Mouse (Mus musculus) layer of hippocampus, adult 8-10 months (tissue): ENCODE data around the gene Cuta. TPM values are rescaled to one million over a fixed set of nuclear protein-coding genes. Genes with fewer than 3 reads are reported as not detected.
"Not testable (repeated sequence)": the region's sequence is repeated elsewhere in the genome, so short reads cannot be mapped to it uniquely, and the experiment has no call there.

Source experiments
- DNase-seq, 2 experiments: peaks; one replicate each; pipeline ENCODE4 v3.0.0; 2022; ENCODE audit warnings: low spot score in 2 of 2
- total RNA-seq, 4 experiments: library from RNA; stranded (reverse); gene quantifications; 2 replicates each; pipeline ENCODE4 v1.2.4; 2022

The Cuta gene
- total RNA-seq, 4 experiments from 2014 or later: 90.0 to 96.1 (median 92.0) TPM

DNA sequence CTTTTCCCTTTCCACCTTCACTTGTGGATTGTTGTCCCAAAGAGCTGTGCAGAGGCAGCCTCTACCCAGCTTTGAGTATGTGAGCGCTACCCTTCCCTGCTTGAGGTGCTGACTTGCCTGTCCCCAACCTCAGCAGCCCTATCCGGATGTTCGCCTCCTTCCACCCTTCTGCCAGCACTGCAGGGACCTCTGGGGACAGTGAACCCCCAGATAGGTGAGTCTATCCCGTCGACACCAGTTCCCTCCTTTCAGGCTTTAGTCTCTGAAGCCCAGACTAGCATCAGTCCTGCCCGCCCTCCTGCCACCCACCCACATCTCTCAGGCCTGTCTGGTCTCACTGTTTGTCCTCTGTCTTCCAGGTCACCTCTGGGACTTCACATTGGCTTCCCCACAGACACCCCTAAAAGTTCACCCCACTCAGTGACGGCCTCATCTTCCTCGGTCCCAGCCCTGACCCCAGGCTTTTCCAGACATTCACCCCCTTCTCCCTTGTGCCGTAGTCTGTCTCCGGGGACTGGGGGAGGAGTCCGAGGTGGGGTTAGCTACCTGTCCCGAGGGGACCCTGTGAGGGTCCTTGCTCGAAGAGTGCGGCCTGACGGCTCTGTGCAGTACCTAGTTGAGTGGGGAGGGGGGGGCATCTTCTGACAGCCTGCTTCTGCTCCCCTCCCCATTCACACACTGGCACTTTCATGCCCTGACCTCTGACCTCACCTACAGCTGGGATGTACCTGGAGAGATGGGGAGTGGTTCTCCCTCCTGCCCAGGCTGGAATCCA, 2.3 kb downstream of the Cuta start:
- peak in 1 of 2 experiments; percentile 11 for DNase-seq

DNA sequence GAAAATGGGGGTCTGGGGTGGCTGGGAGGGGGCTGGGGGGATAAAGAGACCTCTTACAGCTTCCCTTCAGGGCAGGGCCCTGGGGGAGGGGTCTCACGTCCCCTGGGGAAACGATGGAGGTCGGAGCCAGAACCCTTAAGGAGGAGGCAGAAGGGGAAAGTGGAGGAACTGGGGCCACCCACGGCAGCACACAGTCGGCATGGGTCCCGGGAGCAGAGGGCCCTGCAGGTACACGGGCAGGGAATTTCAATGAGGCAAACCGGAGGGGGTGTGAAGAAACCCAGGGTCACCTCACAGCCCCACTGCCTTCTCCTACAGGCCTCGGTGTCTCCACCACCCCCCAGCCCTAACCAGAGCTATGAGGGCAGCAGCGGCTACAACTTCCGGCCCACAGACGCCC, 2.9 kb downstream of the Cuta start:
- DNase-seq: peak in 1 of 2 experiments; percentile 9

DNA sequence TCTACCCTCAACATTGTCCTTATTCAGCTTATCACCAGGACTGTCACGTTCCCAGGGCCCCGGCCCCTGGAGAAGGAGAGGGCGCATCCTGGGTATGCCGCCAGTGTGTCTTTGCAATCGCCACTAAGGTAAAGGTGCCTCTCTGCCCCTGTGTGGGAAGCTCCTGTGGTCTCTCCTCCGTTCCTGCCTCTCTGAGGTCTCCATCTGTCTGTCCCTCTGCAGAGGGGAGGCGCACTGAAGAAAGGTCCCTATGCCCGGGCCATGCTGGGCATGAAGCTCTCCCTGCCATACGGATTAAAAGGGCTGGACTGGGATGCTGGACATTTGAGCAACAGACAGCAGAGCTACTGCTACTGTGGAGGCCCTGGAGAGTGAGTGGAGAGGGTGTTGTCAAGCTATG, 4.3 kb downstream of the Cuta start:
- DNase-seq: no peak

DNA sequence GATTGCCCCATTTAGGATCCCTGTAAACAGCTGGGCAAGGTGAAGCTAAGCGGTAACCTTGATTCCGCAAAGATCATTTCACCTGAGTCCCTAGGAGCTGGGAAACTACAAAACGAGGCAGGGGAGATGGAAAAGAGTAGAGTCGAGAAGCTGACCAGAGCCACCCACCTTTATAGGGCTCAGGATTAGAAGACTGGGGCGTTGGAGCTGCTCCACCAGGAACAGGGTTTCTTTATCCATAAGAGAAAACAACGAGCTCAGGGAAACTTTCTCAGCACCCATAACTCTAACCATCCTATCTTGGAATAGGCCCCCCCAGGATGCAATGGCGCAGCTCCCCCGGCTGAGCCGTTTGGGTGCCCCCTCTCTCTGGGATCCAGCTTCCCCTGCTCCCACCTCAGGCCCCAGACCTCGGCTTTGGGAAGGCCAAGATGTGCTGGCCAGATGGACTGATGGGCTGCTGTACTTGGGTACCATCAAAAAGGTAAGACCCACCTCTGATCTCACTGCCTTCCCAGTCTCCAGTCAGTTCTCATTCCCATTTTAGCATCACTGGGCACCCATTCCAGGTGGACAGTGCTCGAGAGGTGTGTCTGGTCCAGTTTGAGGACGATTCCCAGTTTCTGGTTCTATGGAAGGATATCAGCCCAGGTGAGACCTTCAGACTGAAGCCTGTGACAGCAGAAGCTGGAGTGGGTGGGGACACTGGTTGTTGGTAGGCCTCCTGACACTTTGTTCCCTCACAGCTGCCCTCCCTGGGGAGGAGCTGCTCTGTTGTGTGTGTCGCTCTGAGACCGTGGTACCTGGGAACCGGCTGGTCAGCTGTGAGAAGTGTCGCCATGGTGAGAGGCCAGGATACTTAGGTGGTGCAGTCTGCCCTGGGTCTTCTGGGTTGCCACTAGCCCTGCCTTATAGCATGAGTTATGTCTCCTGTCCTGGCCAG, 5.2 kb downstream of the Cuta start:
- DNase-seq: no peak

DNA sequence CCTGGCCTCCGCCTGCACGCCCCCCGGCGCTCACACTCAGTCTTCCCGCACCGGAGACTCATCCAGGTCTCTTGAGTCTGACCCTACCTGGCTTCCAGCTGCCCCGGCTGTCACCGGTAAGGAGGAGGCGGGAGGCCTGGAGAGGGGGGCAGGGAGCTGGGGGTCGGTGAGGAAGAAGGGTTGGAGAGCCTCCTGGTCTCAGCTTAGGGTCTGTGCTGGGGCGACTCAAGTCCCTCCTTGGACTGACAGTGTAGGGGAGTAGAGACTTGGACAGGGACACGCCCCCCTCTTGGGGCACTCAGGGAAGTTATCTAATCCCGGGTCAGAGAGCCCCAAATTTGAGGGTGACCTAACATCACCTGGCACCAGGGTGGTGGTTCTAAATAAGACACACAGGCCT, 6.0 kb downstream of the Cuta start:
- no peak for DNase-seq

DNA sequence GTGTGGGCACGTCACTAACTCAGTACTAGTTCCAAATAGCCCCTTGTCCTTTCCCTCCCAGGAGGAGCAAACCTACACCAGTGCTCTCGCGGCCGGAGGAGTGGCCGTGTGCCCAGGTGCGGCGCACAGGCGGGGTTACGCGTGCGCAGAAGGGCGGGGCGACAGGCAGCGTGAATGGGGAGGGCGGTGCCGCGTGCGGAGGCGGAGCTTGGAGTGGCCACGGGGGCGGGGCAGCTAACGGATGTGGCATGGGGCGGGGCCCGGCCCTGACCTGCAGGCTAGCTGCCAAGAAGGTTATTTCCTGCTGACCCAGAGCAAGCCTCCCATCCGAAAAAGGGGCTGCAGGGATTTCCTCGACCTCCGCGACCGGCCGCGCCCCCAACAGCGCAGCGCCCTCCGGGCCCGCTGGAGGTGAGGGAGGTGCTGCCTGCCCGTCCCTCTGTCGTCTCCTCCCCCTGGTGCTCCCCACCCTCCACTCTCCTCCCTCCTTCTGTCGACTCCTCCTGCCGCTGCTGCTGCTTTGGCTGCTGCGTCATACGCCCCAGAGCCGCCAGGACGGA, 6.5 kb downstream of the Cuta start, which contains the start of gene Phf1:
Gene Phf1 (plus strand): TSS at position 214 of the 560 bp plus-strand sequence.
- peak; percentile 90 to 95 for DNase-seq

DNA sequence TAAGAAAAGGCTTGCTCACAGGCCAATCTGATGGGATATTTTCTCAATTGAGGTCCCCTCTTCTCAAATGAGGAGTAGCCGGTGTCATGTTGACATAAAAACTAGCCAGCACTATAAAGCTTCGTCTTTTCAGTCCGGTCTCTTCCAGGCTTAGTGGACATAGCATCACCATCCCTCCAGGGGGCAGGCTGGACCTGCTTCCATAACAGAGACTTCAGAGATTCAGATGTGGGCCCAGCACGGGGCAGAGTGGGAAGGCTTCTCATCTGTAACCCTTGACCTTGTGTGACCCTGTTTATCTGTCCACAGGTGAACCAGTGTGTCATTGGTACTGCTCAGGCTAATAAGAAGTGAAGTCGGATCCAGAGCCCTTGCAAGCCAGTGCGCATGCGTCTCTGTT, 7.6 kb downstream of the Cuta start:
- not testable (repeated sequence) for DNase-seq

DNA sequence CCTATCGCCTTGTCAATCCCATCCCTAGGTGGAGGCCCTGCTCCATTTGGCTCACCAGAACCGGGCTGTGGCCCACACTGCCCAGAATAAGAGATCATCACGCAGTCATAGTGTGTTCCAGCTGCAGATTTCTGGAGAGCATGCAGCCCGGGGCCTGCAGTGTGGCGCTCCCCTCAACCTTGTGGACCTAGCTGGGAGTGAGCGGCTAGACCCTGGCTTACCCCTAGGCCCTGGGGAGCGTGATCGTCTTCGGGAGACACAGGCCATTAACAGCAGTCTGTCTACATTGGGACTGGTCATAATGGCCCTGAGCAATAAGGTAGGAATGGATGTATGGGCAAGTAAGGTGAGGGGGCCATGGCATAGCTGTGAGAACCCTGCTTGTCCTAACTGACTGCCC, 14.0 kb downstream of the Cuta start:
- not testable (repeated sequence) for DNase-seq

DNA sequence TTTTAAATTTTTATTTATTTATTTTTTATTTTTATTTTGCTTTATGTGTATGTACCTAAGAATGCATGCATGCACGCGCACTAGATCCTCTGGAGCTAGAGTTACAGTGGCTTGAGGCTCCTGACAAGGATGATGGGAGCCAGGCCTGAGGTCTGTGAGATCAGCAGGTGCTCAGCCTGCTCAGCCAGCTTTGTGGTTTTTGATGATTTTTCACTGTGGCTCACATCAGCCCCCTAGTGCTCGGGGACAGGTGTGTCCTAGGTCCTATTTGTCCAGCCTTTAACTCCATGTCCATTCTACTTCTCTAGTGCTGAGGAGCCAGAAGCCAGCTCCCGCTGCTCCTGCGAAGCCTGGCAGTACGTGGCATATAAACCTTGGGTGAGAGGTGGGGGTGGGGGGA, 17.0 kb downstream of the Cuta start:
- DNase-seq: not testable (repeated sequence)

DNA sequence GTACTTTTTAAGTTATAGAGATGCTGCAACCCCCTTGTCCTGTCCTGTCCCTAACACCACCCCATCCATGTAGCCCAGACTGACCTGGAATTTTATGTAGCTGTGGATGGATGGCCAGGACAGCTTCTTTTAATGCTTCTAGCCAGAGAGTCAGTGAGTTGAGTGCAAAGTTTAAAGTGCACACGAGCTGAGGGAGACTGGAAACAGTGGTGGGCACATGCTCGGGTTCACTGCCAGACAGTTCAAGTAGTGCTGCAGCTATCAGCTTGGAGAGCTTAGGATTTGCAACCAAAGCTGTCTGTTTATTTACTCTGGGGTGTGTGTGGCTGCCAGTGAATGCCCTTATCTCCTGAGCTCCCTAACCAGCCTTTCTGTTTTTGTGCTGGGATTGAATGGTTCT, 19.9 kb downstream of the Cuta start:
- not testable (repeated sequence) for DNase-seq

DNA sequence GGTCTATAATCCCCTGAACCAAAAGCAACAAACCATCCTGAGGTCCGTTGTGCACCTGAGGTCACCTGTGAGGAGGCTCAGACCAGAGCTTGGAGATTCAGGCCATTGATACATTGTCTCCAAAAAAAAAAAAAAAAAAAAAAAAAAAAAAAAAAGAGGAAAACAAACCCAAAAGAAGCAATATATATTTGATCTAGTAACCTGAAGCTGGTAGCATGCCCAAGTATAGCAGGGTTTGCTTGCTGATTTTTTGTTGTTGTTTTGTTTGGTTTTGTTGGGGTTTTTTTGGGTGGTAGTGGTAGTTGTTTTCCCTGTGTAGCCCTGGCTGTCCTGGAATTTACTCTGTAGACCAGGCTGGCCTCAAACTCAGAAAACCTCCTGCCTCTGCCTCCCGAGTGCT, 21.0 kb downstream of the Cuta start:
- DNase-seq: no peak

DNA sequence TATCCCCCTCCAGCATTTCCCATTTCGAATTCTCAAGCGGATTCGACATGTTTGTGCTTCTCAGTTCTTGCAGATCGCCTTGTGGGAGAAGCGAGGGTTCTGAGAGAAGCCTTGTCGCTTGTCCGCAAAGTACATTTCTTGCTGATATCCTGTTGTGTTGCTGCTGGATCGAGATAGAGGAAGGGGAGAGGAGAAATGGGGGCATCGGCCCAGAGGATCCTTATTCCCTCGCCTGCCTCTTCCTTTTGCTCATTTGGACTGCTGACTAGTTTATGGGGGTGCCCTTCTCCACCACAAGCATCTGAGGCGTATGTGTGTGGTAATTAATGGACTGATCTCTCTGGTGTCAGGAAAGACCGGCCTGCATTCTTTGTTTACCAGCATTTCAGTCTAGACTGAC, 21.8 kb downstream of the Cuta start:
- not testable (repeated sequence) for DNase-seq

DNA sequence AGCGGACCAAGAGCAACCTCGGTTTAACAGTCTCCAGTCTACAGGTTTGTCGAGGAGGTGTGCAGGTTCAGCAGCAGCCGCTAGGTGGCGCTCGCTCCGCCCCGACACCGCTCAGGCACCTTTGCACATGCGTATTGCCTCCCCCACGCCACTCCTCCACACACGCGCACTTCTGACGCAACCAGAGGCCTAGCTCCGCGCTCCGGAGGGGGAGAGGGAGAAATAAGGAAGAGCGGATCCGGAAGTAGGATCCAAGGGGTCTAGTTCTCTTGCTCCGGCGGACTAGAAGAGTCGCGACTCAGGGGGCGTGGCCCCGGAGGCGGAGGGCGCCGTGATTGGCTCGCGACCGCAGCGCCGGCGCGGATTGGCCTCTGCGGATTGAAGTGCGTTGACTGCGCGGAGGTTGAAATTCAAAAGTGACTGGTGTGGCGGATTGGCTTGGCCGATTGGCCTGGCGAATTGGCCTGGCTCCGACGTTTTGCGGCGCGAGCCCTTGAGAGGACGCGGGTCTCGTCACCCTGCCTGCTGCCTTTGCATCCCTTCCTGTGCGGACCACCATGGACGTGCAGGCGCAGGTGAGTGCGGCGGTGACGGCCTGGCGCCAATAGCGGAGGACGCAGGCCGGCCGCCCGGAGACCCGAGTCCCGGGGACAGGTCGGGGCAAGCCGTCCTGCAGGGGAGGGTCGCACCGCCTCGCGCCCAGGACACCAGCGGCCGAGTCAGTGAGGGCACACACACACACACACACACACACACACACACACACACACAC, 22.5 kb downstream of the Cuta start, which contains the start of gene Kifc5b:
Gene Kifc5b (plus strand): TSS at position 381 of the 772 bp plus-strand sequence.
- DNase-seq: peak; percentile 99 to 100

DNA sequence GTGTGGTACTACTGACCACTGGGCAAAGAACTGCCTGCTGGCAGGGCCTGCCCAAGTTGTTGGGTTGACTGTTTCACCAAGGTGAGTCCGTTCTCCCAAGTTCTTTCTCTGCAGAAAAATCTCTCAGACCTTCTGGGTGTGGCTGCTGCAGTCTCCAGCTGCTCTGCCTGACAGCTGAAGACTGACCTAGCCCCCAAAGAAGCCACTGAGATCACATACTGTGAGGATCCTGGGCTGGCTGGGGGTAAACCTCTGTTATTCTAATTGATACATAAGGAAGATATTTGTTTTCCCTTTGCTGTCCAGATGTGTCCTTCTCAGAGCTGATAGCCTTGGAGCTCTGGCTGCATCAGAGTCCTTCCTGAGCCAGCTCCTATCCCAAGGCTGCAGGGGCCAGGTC, 24.1 kb downstream of the Cuta start:
- DNase-seq: no peak

DNA sequence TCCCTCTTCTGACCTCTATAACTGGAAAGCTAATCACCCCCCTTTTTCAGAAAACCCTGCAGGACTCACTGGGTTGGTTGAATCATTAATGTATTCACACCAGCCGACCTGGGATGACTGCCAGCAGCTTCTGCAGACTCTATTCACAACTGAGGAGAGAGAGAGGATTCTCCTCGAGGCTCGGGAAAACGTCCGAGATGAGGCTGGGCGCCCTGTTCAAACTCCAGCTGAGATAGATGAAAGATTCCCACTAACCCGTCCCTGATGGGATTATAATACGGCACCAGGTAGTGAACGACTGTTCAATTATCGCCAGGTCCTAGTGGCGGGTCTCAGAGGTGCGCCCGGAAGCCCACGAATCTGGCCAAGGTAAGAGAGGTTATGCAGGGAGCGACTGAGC, 31.9 kb downstream of the Cuta start:
- not testable (repeated sequence) for DNase-seq

DNA sequence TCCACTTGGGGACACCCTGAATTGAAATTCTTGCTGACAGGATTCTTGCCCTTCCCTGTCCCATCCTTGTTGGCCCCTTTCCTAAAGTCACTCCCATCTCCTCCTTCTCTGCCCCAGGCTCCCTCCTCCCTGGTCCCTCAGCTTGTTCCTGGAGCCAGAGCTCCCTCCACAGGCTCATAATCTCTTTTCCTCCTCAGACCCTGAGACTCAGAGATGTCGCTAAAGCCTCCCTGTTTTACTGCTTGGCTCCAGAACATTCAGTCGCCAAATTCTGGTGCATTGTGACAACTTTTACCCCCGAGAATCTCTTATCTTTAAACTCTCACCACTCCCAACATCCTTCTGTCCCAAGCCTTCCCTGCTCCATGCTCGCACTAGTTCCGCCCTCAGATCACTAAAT, 35.0 kb downstream of the Cuta start:
- no peak for DNase-seq

DNA sequence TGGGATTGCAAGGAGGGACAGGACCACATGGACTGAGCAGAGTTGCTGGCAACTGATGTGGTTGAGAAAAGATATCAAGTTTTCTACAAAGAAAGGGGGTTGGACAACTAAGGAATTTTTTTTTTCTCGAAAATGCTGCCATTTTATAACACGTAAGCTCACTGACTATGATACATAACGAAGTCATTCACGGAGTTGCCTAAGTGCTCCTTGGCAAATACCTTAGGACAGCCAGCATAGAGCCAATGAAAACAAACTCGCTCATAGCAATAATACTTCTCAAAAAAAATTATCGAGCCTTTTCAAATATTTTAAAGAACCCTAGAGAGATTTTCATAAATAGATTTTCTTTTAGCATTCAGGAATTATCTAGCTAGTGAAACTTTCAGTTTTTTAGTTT, 38.5 kb downstream of the Cuta start:
- no peak for DNase-seq

DNA sequence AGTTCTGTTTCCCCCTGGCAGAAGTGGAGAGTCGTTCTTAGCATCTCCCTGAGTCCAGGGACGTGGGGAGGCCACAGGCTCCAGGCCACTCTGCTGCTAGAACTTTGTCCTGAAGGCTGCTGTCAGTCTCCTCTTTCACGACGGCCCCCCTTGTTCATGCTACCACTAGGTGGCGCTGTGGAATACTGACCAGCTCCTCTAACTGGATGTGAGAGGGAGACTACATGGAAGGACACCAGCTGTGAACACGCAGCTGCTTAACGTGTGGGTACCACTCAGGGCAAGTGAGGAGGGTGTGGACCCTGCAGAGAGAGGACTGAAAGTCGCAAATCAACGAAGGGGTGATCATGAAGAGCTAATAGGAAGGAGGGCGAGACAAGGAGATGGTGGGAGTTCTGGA, 43.8 kb downstream of the Cuta start:
- peak in 1 of 2 experiments; percentile 58 for DNase-seq

DNA sequence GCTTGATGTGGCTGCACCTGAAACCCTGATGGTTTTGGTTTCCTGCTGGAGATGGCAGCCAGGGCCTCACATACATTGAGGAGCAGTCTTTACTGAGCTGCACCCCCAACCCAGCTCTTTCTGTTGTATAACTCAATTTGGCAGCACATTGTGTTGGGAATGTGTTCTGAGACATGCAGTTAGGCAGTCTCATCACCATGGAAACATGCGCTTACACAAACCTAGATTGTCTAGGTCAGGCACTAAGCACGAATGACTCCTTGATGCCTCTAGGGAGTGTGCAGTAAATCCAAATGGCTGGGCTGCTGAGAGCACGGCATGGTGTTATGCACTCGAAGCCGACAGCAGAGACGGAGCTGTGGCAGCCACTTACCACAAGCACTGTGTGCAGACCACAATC, 45.0 kb downstream of the Cuta start:
- DNase-seq: peak; percentile 50 to 55

DNA sequence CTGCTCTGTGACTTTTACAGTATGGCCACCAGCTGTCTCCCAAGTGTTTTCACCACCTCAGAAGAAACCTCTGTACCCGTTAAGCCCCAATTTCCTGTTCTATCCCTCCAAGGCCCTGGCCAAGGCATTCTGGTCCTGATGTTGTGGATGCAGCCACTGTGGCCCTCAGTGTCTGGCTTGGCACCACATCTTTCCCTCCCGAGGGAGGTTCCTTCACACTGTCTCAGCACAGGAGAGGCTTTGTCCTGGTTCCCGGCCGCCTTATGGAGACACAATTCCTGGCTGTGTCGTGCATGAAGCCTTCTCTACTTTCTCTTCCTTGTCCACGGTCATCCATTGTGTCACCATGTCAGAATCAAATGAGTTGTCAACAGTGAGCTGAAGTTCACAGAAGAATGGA, 45.9 kb downstream of the Cuta start:
- no peak for DNase-seq
